Mouse (Mus musculus) heart, embryonic 16.5 days (tissue): ENCODE measurements around the gene Rnf157. TPM values are rescaled to one million over a fixed set of nuclear protein-coding genes. Genes with fewer than 3 reads are reported as not detected.
"Not testable (repeated sequence)": the region's sequence is repeated elsewhere in the genome, so short reads cannot be mapped to it uniquely, and the experiment has no call there.

Experiments used
- ATAC-seq: fragments of 200-750 bp; cut with Nextera tagmentation; replicated peaks from 2 replicates; pipeline ENCODE4 v1.8.0; 2017; ENCODE audit warnings: moderate number of reproducible peaks; ENCODE audit not compliant: insufficient read depth, low FRiP score; ENCODE audit errors: extremely low read depth
- H3K27ac ChIP-seq: fragments of 300-500 bp; sonication (generic); 2 replicates; pipeline ENCODE4 v1.5.1; 2014; ENCODE audit warnings: mild to moderate bottlenecking, low read length, control low read depth, moderate library complexity
- H3K27me3 ChIP-seq: fragments of 300-500 bp; sonication (generic); 2 replicates; pipeline ENCODE4 v1.6.1; 2014; ENCODE audit warnings: low read length, mixed read lengths; ENCODE audit not compliant: control insufficient read depth, insufficient read depth
- H3K36me3 ChIP-seq: fragments of 300-500 bp; sonication (generic); 2 replicates; pipeline ENCODE4 v1.6.1; 2014; ENCODE audit not compliant: control insufficient read depth, insufficient read depth
- H3K4me1 ChIP-seq: fragments of 300-500 bp; sonication (generic); 2 replicates; pipeline ENCODE4 v1.6.1; 2014; ENCODE audit warnings: low read length, mixed read lengths; ENCODE audit not compliant: control insufficient read depth, insufficient read depth
- H3K4me2 ChIP-seq: fragments of 300-500 bp; sonication (generic); 2 replicates; pipeline ENCODE4 v1.6.1; 2014; ENCODE audit warnings: low read depth, mild to moderate bottlenecking, control low read depth, low read length
- H3K4me3 ChIP-seq: fragments of 300-500 bp; sonication (generic); 2 replicates; pipeline ENCODE4 v1.5.1; 2014; ENCODE audit warnings: mild to moderate bottlenecking, control low read depth, low read length
- H3K9ac ChIP-seq: fragments of 300-500 bp; sonication (generic); 2 replicates; pipeline ENCODE4 v1.6.1; 2014; ENCODE audit warnings: low read length, control low read depth
- H3K9me3 ChIP-seq: fragments of 300-500 bp; sonication (generic); replicated peaks from 2 replicates; pipeline ENCODE4 v1.6.1; 2016; ENCODE audit warnings: low read length; ENCODE audit not compliant: control insufficient read depth
- WGBS: fragments of 180-500 bp; shearing (Covaris S2); extraction: QIAGEN DNeasy Blood & Tissue Kit; methylation state at CpG from one replicate; pipeline ENCODE4 v1.1.7; 2014; 5-methylcytosine and 5-hydroxymethylcytosine counted together
- polyA plus RNA-seq: library from polyadenylated mRNA; unstranded; fragments of >200 nt; fragmentation: Nextera tagmentation; extraction: Ambion mirVana; gene quantifications from 2 replicates; pipeline ENCODE4 v1.2.1, GENCODE M21; 2015

The Rnf157 gene
- polyA plus RNA-seq, 1 experiment from 2014 or later: 11.6 TPM

DNA sequence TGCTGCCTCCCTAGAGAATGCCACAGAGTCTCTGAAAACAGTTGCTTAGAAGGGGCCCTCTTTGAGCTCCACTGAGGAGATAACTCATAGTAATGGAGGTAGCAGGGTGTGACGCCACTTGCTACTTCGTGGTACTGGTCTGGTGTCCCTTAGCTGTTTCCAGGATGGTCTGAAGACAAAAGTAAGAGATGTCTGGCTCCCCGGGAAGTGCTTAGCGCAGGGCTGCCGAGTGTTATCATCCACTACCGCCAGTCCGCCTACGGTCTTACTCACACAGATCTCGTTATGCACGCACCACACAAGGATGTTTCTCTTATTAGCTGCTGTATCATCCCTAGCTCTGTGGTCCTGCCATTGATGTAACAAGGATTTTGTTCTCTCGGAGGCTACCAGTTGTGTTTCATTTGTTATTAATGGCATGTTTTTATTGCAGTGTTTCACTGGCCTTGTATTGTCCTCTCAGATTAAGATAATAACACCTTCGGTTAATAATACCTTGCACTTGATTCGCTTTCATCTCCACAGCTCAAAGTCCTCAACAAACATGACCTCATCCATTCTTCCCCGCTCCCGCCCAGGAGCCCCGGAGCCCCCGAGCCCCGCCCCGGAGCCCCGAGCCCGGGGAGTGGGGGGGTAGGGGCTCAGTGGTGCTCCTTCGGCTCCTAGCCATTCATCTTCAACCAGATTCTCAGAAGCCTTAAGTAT lies 18.0 kb upstream of the Rnf157 start:
- Histone ChIP-seq H3K4me1 (peaks cover 21% of the 10 kb centered on the region), H3K9me3 (no peaks in the 10 kb centered on the region), H3K9ac (peak overlapping the region; percentile 4; the same call in 1 of the 2 replicates), H3K27ac (no peak overlapping the region), H3K4me2 (peak overlapping the region; percentile 40), H3K4me3 (peak overlapping the region; percentile 23), H3K36me3 (no peaks in the 10 kb centered on the region; the same call in 1 of the 2 replicates), H3K27me3 (no peaks in the 10 kb centered on the region)
- WGBS: 20% methylated on average over 22 of the region's 22 CpGs
- no peak for ATAC-seq

DNA sequence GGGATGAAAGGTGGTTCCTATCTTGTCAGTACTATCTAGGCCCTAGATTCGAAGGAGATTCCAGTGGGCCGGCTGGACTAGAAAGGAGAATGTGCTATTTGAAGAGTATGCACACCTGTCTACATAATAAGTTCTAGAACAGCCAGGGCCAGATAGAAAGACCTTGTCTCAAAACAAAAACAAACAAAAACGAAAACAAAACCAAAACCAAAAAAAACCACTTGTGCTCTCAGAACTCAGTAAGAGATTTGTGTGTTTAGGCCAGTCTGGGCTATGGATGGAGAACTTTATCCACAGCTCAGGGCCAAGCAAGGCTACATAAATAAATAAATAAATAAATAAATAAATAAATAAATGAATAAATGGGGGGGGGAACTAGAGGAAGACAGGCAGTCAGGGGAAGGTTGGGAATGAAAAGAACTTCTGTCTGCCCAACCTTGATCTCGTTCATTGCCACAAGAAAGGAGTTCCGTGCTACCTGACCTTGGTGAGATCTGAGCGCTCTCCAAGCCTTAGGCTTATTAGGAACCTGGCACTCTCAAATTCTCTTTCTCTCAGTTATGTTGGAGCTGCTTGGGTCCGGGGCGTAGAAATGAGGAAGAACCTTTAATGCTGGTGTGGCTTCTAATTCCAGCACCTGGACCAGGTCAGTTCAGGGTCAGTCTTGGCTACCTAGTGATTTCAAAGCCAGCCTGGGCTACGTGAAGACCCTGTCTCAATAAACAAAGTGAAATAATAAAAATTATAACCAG lies 17.2 kb upstream of the Rnf157 start:
- H3K36me3 ChIP-seq: no peaks in the 10 kb centered on the region
- H3K27ac ChIP-seq: no peak overlapping the region
- no peak overlapping the region for H3K4me3 ChIP-seq
- peaks cover 13% of the 10 kb centered on the region for H3K4me1 ChIP-seq
- H3K27me3 ChIP-seq: no peaks in the 10 kb centered on the region
- no peak for ATAC-seq
- H3K4me2 ChIP-seq: no peak overlapping the region
- H3K9me3 ChIP-seq: no peaks in the 10 kb centered on the region
- H3K9ac ChIP-seq: no peak overlapping the region
- 77% methylated on average over 9 of the region's 9 CpGs for WGBS

DNA sequence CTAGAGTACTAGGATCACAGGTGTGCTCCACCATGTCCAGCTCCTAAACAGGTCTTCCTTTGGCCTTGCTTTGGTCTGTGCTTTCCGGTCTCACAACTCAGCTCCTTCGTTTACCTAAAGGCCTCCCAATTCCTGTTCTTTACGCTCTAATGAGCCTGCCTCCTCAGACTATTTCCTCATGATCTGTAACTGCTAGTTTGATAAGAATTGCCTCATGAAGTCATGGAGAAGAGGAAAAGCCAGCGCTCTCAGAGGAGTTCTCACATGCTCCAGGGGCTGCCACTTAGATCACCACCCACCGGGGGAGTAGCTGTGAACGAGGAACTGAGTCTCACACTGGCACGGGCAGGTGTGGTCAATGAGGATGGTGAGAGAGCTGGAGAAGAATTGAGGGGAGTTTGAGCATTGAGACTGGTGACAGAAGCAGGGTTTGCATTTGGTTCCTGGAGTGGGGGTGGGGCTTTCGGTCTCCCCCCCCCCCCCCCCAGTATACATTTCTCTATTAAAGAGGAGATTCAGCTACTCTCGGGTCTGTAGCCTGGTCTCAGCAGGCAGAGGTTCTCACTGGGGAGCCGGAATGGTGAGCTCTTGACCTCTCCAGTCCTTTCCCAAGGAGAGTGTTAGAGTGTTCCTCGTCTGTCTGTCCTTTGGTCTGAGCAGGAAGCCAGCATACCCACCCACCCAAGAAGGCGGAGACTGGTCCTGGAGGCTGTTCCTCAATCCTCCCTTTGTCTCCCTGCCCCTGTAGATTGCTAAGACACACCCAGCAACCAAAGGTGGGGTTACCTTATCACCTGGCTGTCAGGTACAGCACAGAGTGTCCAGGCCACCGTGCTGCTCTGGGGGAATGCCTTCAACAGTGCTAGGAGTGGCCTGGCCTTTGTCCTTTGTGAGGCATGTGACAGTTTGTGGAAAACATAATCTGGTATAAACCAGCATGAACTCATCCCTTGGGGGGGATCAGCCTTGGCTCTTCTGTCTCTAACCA lies 16.3 kb upstream of the Rnf157 start:
- H3K4me1 ChIP-seq: peaks cover 14% of the 10 kb centered on the region
- H3K4me3 ChIP-seq: no peak overlapping the region
- H3K4me2 ChIP-seq: no peak overlapping the region
- no peaks in the 10 kb centered on the region for H3K27me3 ChIP-seq
- no peak for ATAC-seq
- H3K9ac ChIP-seq: no peak overlapping the region
- H3K9me3 ChIP-seq: no peaks in the 10 kb centered on the region
- H3K27ac ChIP-seq: 0 out of 2 replicates have a peak overlapping the region, but pooled peaks have one; percentile 15
- H3K36me3 ChIP-seq: no peaks in the 10 kb centered on the region
- WGBS: 40% methylated on average over 13 of the region's 13 CpGs

DNA sequence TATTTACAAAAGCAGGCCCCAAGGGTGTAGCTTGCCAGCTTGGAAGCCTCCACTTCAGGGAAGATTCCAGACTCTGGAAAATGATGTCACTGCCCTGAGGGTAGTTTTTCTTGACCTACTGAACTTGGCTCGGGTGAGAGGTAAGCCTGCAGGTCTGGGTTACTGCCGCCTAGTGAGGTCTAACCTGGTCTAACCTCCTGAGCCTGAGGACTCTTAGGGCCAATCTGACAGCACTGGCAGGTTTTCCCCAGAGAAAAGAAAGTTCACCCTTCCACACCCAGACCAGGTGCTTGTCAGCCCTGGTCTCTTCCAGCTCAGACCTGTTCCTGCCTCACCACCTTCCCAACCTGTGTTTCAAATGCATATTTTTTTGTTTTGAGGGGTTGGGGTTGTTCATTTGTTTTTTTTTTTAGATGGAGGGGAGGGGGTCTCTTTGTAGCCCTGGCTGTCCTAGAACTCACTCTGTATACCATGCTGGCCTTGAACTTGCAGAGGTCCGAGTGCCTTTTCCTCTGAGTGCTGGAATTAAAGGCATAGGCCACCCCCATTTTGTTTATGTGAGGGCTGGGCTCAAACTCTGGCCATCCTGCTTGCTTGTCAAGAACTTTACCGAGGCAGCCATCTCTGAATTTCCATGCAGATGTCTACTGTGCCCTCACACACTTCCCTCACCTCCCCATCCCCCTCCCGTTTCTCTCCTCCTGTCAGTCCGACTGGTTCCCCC lies 14.2 kb upstream of the Rnf157 start:
- WGBS: 69% methylated on average over 6 of the region's 6 CpGs
- H3K4me2 ChIP-seq: no peak overlapping the region
- no peak for ATAC-seq

DNA sequence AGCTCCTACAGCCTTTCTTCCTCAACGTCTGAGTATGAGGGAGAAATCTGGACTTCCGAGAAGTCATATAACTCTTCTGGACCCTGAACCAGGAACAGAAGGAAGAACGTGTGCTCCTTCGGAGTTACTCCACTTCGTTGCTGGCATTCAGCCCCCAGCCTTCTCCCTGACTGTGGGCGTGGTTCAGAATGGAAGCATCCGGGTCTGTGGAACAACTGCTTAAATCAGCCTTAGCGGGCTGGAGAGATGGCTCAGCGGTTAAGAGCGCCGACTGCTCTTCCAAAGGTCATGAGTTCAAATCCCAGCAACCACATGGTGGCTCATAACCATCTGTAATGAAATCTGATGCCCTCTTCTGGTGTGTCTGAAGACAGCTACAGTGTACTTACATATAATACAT lies 13.5 kb upstream of the Rnf157 start:
- ATAC-seq, H3K27me3 ChIP-seq, H3K4me3 ChIP-seq, H3K9ac ChIP-seq, H3K4me2 ChIP-seq, H3K27ac ChIP-seq, H3K9me3 ChIP-seq, H3K36me3 ChIP-seq: not testable (repeated sequence)
- peaks cover 13% of the 10 kb centered on the region for H3K4me1 ChIP-seq
- 77% methylated on average over 11 of the region's 11 CpGs for WGBS

More for the DNA sequence above, 14.2 kb upstream of the Rnf157 start:
- Histone ChIP-seq H3K4me1 (peaks cover 14% of the 10 kb centered on the region), H3K9me3 (no peaks in the 10 kb centered on the region), H3K27me3 (no peaks in the 10 kb centered on the region), H3K9ac (no peak overlapping the region), H3K4me3 (no peak overlapping the region), H3K36me3 (no peaks in the 10 kb centered on the region), H3K27ac (no peak overlapping the region)

DNA sequence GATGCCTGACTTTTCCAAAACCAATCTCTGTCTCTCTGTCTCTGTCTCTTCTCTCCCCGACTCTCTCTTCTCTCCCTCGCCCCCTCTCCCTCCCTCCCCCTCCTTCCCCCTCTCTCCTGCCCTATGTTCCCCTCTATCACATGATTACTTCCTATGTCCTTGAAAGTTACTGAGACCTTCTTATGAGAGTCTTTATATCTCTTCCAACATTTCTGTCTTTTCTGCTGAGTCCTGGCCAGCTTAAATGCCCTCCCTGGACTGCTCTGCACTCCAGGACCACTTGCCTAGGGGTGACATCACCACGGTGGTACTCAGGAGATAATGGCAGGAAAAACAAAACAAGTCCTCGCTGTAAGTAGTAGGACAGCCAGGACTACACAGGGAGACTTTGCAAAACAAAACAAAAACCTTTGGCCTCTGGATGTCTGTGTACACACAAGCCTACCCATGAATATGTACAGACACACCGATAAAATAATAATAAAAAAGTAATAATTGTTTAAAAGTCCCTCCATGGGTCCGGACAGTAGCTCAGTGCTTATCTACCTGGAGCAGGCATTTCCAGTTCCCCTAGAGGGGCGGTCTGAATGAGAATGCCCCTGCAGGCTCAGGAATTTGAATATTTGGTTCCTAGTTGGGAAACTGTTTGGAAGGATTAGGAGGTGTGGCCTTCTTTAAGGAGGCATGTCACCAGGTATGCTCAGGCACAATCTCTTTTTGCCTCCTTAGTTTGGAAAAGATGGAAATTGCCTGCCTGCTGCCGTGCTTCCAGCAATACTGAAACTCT lies 12.0 kb upstream of the Rnf157 start:
- ATAC-seq: no peak
- WGBS: 30% methylated on average over 8 of the region's 8 CpGs
- H3K27ac ChIP-seq: no peak overlapping the region; the same call in 1 of the 2 replicates

DNA sequence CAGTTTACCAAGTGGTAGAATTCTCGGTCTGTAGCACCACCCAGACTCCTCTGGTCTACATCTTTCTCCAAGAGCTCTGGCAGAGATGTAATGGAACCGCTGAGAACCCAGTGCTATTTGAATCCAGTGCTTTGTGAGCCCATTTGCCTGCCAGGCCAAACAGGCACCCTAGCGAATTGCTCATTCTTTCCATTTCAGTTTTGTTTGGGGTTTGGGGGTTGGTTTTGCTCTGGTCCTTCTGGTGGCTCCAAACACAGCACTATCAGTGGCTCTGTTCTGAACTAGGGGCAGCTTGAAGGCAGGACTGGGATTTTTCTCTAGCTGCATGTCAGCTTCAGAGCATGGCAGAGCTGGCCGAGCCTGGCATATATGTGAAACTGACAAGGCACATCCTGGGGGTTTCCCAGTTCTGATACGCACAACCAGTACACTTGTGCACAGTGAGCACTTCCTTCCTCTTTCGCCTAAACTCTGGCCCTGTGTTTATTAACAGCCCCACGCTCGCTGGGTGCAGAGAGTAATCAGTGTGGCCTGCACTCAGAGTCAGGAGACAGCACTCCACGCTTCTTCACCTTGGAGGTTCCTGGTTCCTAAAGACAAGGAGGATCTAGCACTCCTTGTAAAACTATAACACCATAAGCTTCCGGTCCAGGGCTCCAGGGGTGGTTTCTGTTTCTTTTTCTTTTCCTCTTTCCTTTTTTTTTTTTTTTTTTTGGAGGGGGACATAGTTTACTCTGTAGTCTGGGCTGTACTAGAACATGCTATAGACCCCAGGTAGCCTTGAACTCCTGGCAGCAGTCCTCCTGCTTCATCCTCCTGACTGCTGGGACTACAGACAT lies 11.2 kb upstream of the Rnf157 start:
- Histone ChIP-seq H3K27ac (peak overlapping the region; percentile 30), H3K9me3 (no peaks in the 10 kb centered on the region)

More for the DNA sequence above, 12.0 kb upstream of the Rnf157 start:
- no peaks in the 10 kb centered on the region for H3K36me3 ChIP-seq
- H3K4me1 ChIP-seq: peaks cover 7% of the 10 kb centered on the region
- H3K9ac ChIP-seq: no peak overlapping the region
- H3K4me2 ChIP-seq: no peak overlapping the region
- H3K9me3 ChIP-seq: no peaks in the 10 kb centered on the region
- no peaks in the 10 kb centered on the region for H3K27me3 ChIP-seq
- H3K4me3 ChIP-seq: no peak overlapping the region

More for the DNA sequence above, 11.2 kb upstream of the Rnf157 start:
- 74% methylated on average over 10 of the region's 10 CpGs for WGBS
- H3K9ac ChIP-seq: 0 out of 2 replicates have a peak overlapping the region, but pooled peaks have one; percentile 22
- no peaks in the 10 kb centered on the region for H3K27me3 ChIP-seq
- H3K36me3 ChIP-seq: no peaks in the 10 kb centered on the region
- no peak overlapping the region for H3K4me2 ChIP-seq
- no peak overlapping the region for H3K4me3 ChIP-seq
- ATAC-seq: no peak
- H3K4me1 ChIP-seq: peaks cover 5% of the 10 kb centered on the region; the same call in 1 of the 2 replicates
